Mouse (Mus musculus) liver, adult 2 months (tissue): ENCODE measurements at regions not wholly inside any gene's neighbourhood (a gene's known extent, or its start where the extent isn't known, plus 50 kb on each side); places are given as distances from the start of the nearest gene placed in this dataset.
A peak's percentile ranks its signal among the peaks of the same experiment; 100 is the strongest.

ENCODE experiments used
- DNase-seq: peaks from one replicate; pipeline ENCODE4 v3.0.0-alpha.2; 2011; ENCODE audit warnings: low read depth, low spot score; ENCODE audit errors: extremely low read depth
- H3K27ac ChIP-seq: fragments of 200-500 bp; replicated peaks from 2 replicates; pipeline ENCODE4 v1.5.1; 2012; ENCODE audit warnings: low read depth, mild to moderate bottlenecking, control low read depth, inconsistent platforms, low read length; ENCODE audit not compliant: insufficient read depth
- H3K27me3 ChIP-seq: fragments of 200-500 bp; 2 replicates; pipeline ENCODE4 v1.6.1; 2012; ENCODE audit warnings: mild to moderate bottlenecking, moderate library complexity, low read length, inconsistent platforms; ENCODE audit not compliant: control insufficient read depth, insufficient read depth
- H3K36me3 ChIP-seq: fragments of 200-500 bp; 2 replicates; pipeline ENCODE4 v1.6.1; 2012; ENCODE audit warnings: low read length, inconsistent platforms; ENCODE audit not compliant: control insufficient read depth, insufficient read depth
- H3K4me1 ChIP-seq: fragments of 200-500 bp; 2 replicates; pipeline ENCODE4 v1.6.1; 2011; ENCODE audit warnings: low read length; ENCODE audit not compliant: control insufficient read depth, insufficient read depth
- H3K4me3 ChIP-seq: fragments of 200-500 bp; 2 replicates; pipeline ENCODE4 v1.5.1; 2011; ENCODE audit warnings: low read depth, mild to moderate bottlenecking, control low read depth, low read length, moderate library complexity; ENCODE audit not compliant: insufficient read depth
- H3K79me2 ChIP-seq: fragments of 200-500 bp; 2 replicates; pipeline ENCODE4 v1.6.1; 2012; ENCODE audit warnings: inconsistent platforms, mild to moderate bottlenecking, low read length, moderate library complexity; ENCODE audit not compliant: control insufficient read depth, insufficient read depth
- H3K9ac ChIP-seq: fragments of 200-500 bp; 2 replicates; pipeline ENCODE4 v1.6.1; 2012; ENCODE audit warnings: low read depth, mild to moderate bottlenecking, control low read depth, inconsistent platforms, low read length
- CTCF ChIP-seq: fragments of 200-500 bp; IDR thresholded peaks from 2 replicates; pipeline ENCODE4 v1.5.1; 2011; ENCODE audit warnings: low read depth, low read length, control low read depth
- POLR2A ChIP-seq: fragments of 200-500 bp; IDR thresholded peaks from 2 replicates; pipeline ENCODE4 v1.6.1; 2011; ENCODE audit warnings: low read length, control low read depth; ENCODE audit not compliant: insufficient read depth; ENCODE audit errors: extremely low read depth
- WGBS: fragments of 180-500 bp; shearing (Covaris S2); methylation state at CpG from one replicate; pipeline ENCODE4 v1.1.7; 2018; 5-methylcytosine and 5-hydroxymethylcytosine counted together

DNA sequence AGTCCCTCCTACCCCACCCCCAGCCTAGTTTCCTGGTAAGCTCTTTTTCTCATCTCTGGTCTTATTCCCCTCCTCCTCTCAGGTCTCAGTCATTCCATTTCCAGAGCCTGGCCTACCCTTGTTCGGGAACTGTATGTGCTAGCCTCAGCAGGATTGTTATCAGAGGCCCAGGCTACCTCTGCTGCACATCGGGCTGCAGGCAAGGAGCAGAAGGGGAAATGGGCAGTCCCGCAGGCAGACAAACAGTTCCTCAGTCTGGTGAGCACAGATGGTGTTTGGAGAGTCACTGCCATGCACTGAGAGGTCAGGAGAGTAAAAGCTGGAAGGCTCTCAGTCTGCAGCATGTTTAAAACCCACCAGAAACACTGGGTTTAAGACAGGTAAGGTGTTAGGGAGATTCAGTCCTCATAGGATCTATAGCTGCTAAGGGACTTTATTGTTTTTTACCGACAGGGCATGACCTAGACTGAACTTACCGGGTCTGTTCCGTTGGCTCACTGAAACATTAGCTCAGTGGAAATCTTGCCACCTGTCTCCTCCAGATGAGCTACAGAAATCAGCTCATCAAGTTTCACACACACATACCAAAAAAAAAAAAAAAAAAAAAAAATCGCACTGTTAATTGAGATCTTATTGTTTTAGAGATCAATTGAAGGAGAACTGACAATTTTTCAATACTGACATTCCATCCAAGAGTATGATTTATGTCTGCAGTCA is 74.2 kb upstream of the Eed start:
- Histone ChIP-seq H3K36me3 (no peaks in the 10 kb centered on the region), H3K79me2 (no peaks in the 10 kb centered on the region), H3K4me3 (no peak overlapping the region), H3K27me3 (no peaks in the 10 kb centered on the region), H3K27ac (no peak overlapping the region), H3K9ac (no peak overlapping the region), H3K4me1 (peaks cover 10% of the 10 kb centered on the region)
- 20% methylated on average over 7 of the region's 7 CpGs for WGBS
- TF ChIP-seq CTCF: no peak
- no peak for TF ChIP-seq POLR2A
- DNase-seq: no peak

DNA sequence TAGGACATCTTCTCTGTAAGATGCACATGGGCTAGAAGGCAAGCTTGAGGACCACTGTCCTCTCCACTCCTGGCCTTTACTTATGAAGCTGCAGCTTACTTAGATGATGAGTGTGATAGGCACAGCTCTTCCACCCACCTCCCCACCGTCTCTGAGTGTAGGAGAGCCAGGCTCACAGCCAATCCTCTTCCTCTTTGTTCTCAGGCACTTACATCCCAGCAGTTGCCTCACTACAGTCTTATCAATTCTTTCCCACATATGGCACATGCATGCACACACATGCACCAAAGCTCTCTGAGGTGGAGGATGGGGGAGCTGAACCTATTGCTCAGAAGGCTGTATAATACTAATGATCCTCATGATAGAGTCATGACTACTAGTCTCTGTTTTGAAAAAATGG is 72.1 kb upstream of the Picalm start:
- peaks cover 17% of the 10 kb centered on the region for H3K4me1 ChIP-seq
- H3K9ac ChIP-seq: no peak overlapping the region
- 85% methylated on average over 1 of the region's 1 CpGs for WGBS
- no peak for DNase-seq
- H3K79me2 ChIP-seq: no peaks in the 10 kb centered on the region
- no peaks in the 10 kb centered on the region for H3K36me3 ChIP-seq
- H3K27me3 ChIP-seq: no peaks in the 10 kb centered on the region
- H3K27ac ChIP-seq: no peak overlapping the region
- H3K4me3 ChIP-seq: no peak overlapping the region
- TF ChIP-seq CTCF (no peak), POLR2A (no peak)

DNA sequence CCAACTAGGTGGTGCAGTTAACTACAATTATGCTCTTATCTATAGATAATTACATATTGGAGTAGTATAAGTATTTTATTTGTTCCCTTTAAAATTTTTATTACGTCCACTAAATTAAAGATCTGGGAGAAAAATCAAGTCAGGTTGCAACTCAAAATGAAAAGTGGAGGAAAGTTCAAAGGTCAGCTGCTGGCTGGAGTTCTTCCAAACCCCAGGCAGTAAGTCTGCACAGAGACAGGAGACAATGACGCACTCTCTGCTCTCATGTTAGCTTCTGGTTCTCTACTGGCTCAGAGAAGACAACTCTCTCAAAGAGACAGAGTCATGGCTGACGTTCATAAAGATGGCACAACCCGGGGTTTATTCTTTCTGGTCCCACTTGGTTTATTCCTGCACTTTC is 71.4 kb upstream of the Picalm start:
- no peak overlapping the region for H3K4me3 ChIP-seq
- no peaks in the 10 kb centered on the region for H3K79me2 ChIP-seq
- H3K27me3 ChIP-seq: no peaks in the 10 kb centered on the region
- no peaks in the 10 kb centered on the region for H3K36me3 ChIP-seq
- 45% methylated on average over 4 of the region's 4 CpGs for WGBS
- no peak overlapping the region for H3K9ac ChIP-seq
- no peak for TF ChIP-seq POLR2A
- no peak for TF ChIP-seq CTCF
- 0 out of 2 replicates have a peak overlapping the region, but pooled peaks have one; percentile 34 for H3K27ac ChIP-seq
- peaks cover 17% of the 10 kb centered on the region for H3K4me1 ChIP-seq
- peak; percentile 82 for DNase-seq

DNA sequence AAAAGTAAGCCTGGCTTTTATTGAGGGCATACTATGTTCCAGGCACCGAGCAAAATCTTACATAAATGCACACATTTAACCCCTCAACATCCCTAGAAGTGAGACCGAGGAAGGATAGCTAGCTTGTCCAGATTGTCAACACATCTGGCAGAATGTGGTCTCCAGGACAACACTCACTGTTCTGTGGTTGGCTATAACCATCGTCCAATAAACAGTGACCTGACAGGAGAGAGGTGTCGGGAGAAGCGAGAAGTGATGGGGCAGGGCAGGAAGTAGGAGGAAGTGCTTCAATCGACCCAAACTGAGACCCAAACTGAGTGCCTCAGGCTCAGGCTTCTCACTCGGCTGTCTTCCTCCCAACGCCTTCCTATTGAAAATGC is 70.8 kb upstream of the Picalm start:
- TF ChIP-seq CTCF: no peak
- no peak for TF ChIP-seq POLR2A
- Histone ChIP-seq H3K27me3 (no peaks in the 10 kb centered on the region), H3K79me2 (no peaks in the 10 kb centered on the region), H3K9ac (no peak overlapping the region), H3K4me1 (peaks cover 17% of the 10 kb centered on the region), H3K36me3 (no peaks in the 10 kb centered on the region), H3K4me3 (no peak overlapping the region), H3K27ac (peak overlapping the region; percentile 93)
- DNase-seq: no peak
- WGBS: 78% methylated on average over 8 of the region's 8 CpGs

DNA sequence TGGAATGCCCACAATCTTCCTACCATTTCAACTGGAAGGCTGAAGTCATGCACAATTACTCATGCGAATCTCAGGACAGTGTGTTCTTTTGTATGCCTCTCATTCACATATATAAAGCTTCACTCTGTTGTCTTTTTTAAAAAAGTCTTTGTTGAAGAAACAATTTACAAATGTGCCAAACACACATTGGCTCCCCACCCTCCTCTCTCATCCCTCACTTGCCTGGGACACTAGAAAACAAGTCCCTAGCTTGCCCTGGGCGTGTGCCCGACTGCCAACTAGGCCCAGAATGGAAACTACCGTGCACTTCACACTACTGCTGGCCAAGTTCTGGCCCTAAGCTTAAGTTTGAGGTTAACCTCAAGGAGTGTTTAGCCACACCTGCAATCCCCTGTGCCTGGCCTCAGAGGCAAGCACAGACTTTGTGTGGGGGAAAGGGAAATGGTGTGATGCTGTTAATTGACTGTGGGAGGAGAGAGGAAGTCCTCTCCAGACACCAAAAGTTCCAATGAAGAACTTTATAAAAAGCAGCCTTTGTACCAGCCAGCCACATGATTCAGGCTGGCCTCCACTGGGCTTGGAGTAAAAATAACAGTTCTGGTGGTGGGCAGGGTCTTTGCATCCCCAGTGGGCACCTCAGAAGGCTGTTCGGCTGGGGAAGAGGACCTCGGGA is 70.2 kb upstream of the Picalm start:
- no peaks in the 10 kb centered on the region for H3K79me2 ChIP-seq
- 48% methylated on average over 6 of the region's 6 CpGs for WGBS
- peaks cover 17% of the 10 kb centered on the region for H3K4me1 ChIP-seq
- DNase-seq: peak; percentile 49
- H3K27ac ChIP-seq: peak overlapping the region; percentile 93
- no peaks in the 10 kb centered on the region for H3K36me3 ChIP-seq
- H3K27me3 ChIP-seq: no peaks in the 10 kb centered on the region
- H3K9ac ChIP-seq: peak overlapping the region; percentile 55
- TF ChIP-seq POLR2A: no peak
- no peak overlapping the region for H3K4me3 ChIP-seq
